Mouse (Mus musculus) myocyte (in vitro differentiated cells): ENCODE measurements around the gene Fam83c. TPM values are rescaled to one million over a fixed set of nuclear protein-coding genes. Genes with fewer than 3 reads are reported as not detected.

ENCODE experiments used
- H3K27me3 ChIP-seq: one replicate; pipeline ENCODE4 v1.6.1; 2011; ENCODE audit not compliant: control insufficient read depth, insufficient read depth, insufficient read length
- H3K36me3 ChIP-seq: one replicate; pipeline ENCODE4 v1.6.1; 2011; ENCODE audit not compliant: control insufficient read depth, insufficient read depth
- H3K4me2 ChIP-seq: one replicate; pipeline ENCODE4 v1.6.1; 2011; ENCODE audit warnings: low read depth, control low read depth
- H3K4me3 ChIP-seq: one replicate; pipeline ENCODE4 v1.5.1; 2011; ENCODE audit warnings: mild to moderate bottlenecking, control low read depth, moderate library complexity
- H3K79me2 ChIP-seq: one replicate; pipeline ENCODE4 v1.6.1; 2011; ENCODE audit not compliant: control insufficient read depth, insufficient read depth
- H3ac ChIP-seq: one replicate; pipeline ENCODE4 v1.6.1; 2011; ENCODE audit not compliant: control insufficient read depth, insufficient read length
- CEBPB ChIP-seq: IDR thresholded peaks from 2 replicates; pipeline ENCODE4 v1.6.1; 2011; ENCODE audit warnings: mild to moderate bottlenecking, moderate library complexity; ENCODE audit not compliant: poor library complexity, insufficient read depth, severe bottlenecking
- E2F4 ChIP-seq: IDR thresholded peaks from one replicate; pipeline ENCODE4 v1.6.1; 2011; ENCODE audit warnings: mild to moderate bottlenecking, control low read depth, moderate library complexity; ENCODE audit not compliant: insufficient read depth
- MAX ChIP-seq: IDR thresholded peaks from one replicate; pipeline ENCODE4 v1.6.1; 2011; ENCODE audit warnings: low read depth, mild to moderate bottlenecking, control low read depth
- MYOD1 ChIP-seq, 3 experiments: IDR thresholded peaks; one replicate each; pipeline ENCODE4 v1.6.1; 2011; ENCODE audit warnings: control low read depth in 2 of 3, low read depth in 2 of 3, mild to moderate bottlenecking in 2 of 3, moderate library complexity in 1 of 3; ENCODE audit not compliant: insufficient read length in 2 of 3, control insufficient read depth in 1 of 3
- MYOG ChIP-seq, 3 experiments: IDR thresholded peaks; one replicate each; pipeline ENCODE4 v1.6.1; 2011; ENCODE audit warnings: control low read depth in 2 of 3, low read depth in 2 of 3, mild to moderate bottlenecking in 2 of 3; ENCODE audit not compliant: insufficient read length in 2 of 3, control insufficient read depth in 1 of 3, insufficient read depth in 1 of 3
- POLR2A ChIP-seq: IDR thresholded peaks from one replicate; pipeline ENCODE4 v1.6.1; 2011; ENCODE audit warnings: low read depth, mild to moderate bottlenecking, control low read depth, moderate library complexity; ENCODE audit not compliant: insufficient read length
- POLR2AphosphoS2 ChIP-seq: IDR thresholded peaks from one replicate; pipeline ENCODE4 v1.6.1; 2011; ENCODE audit warnings: low read depth, control low read depth; ENCODE audit not compliant: insufficient read length
- REST ChIP-seq: IDR thresholded peaks from one replicate; pipeline ENCODE4 v1.6.1; 2011; ENCODE audit warnings: mild to moderate bottlenecking, control low read depth, moderate library complexity; ENCODE audit not compliant: insufficient read depth, insufficient read length
- SRF ChIP-seq: IDR thresholded peaks from one replicate; pipeline ENCODE4 v1.6.1; 2011; ENCODE audit warnings: low read depth; ENCODE audit not compliant: control insufficient read depth, insufficient read length
- TCF12 ChIP-seq: IDR thresholded peaks from one replicate; pipeline ENCODE4 v1.6.1; 2011; ENCODE audit warnings: mild to moderate bottlenecking, control low read depth; ENCODE audit not compliant: poor library complexity, insufficient read depth, severe bottlenecking
- TCF3 ChIP-seq: IDR thresholded peaks from one replicate; pipeline ENCODE4 v1.6.1; 2011; ENCODE audit warnings: low read depth, control low read depth; ENCODE audit not compliant: insufficient read length
- USF1 ChIP-seq: IDR thresholded peaks from one replicate; pipeline ENCODE4 v1.6.1; 2011; ENCODE audit warnings: low read depth, mild to moderate bottlenecking, control low read depth, moderate library complexity
- polyA plus RNA-seq: library from polyadenylated mRNA; unstranded; fragments of >200 nt; fragmentation: generic; extraction: Trizol; gene quantifications from one replicate; pipeline ENCODE4 v1.2.1, GENCODE M21; 2012; ENCODE audit warnings: missing spikeins

The Fam83c gene
- polyA plus RNA-seq, 1 experiment: not detected

- Histone ChIP-seq H3K36me3 (no peaks in the 10 kb centered on the region), H3K4me3 (no peak overlapping the region), H3K4me2 (no peak overlapping the region), H3K79me2 (no peaks in the 10 kb centered on the region), H3ac (no peak overlapping the region), H3K27me3 (no peaks in the 10 kb centered on the region)
- no peak for TF ChIP-seq MAX
- no peak for TF ChIP-seq TCF12
- TF ChIP-seq TCF3: no peak
- TF ChIP-seq E2F4: no peak
- no peak for TF ChIP-seq POLR2A
- no peak for TF ChIP-seq MYOG (IDR thresholded peaks at IDR 0.05; ENCODE audit: control insufficient read depth in 1 of 3, insufficient read depth in 1 of 3, insufficient read length in 2 of 3, low read depth in 2 of 3)
- TF ChIP-seq SRF: no peak
- TF ChIP-seq REST: no peak
- TF ChIP-seq POLR2AphosphoS2: no peak
- TF ChIP-seq CEBPB: no peak
- no peak for TF ChIP-seq MYOD1 (IDR thresholded peaks at IDR 0.05; ENCODE audit: control insufficient read depth in 1 of 3, insufficient read length in 2 of 3, low read depth in 2 of 3)
- TF ChIP-seq USF1: no peak
Measured at GRCm38 (mm10) chr2:155861581-155861980, 26.9 kb upstream of the Fam83c start.

DNA sequence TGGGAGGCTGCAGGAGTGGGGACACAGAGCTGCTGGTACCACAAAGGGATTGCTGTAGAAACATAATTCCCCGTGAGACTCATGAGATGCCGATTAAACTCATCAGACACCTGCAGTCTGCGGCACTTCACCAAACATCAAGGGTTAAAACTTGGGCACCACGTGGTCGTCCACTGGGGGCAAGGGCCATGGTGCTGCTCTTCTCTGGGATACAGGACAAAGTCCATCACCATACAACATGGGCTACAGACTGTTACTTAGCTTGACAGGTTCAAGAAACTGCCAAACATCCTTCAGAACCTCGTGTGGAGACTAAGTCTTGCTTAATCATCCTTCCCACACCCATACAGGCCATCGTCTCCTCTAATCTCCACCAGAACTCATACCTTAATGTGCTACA, 25.4 kb upstream of the Fam83c start:
- no peaks in the 10 kb centered on the region for H3K79me2 ChIP-seq
- no peak for TF ChIP-seq CEBPB
- TF ChIP-seq USF1: no peak
- TF ChIP-seq E2F4: no peak
- no peak for TF ChIP-seq MAX
- TF ChIP-seq TCF12: no peak
- no peak for TF ChIP-seq POLR2AphosphoS2
- TF ChIP-seq MYOG (IDR thresholded peaks at IDR 0.05; ENCODE audit: control insufficient read depth in 1 of 3, insufficient read depth in 1 of 3, insufficient read length in 2 of 3, low read depth in 2 of 3): no peak
- no peak for TF ChIP-seq REST
- no peak for TF ChIP-seq TCF3
- TF ChIP-seq MYOD1 (IDR thresholded peaks at IDR 0.05; ENCODE audit: control insufficient read depth in 1 of 3, insufficient read length in 2 of 3, low read depth in 2 of 3): no peak
- no peak for TF ChIP-seq SRF
- no peak for TF ChIP-seq POLR2A

DNA sequence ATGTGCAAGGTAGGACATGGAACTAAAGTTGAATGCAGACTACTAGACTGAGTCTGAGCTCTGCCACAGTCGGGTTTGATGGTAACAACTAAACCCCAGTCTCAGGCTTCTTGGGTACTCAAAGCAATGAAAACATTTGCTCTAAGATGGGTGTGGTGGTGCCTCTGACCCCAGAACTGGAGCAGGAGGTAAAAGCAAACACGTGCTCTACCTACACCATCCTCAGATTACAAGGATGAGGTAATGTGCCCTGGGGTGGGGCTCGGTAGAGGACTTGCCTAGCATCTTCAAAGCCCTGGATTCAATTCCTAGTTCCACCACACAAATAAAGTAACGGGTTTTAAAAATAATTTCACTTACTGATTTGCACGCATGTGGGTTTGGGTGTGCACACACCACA, 17.9 kb upstream of the Fam83c start:
- no peak overlapping the region for H3K4me3 ChIP-seq
- H3K27me3 ChIP-seq: no peaks in the 10 kb centered on the region
- H3K36me3 ChIP-seq: peaks cover 5% of the 10 kb centered on the region
- no peak overlapping the region for H3K4me2 ChIP-seq
- H3ac ChIP-seq: no peak overlapping the region
- no peaks in the 10 kb centered on the region for H3K79me2 ChIP-seq
- TF ChIP-seq REST (no peak), TCF12 (no peak), POLR2A (no peak), USF1 (no peak), MYOD1 (IDR thresholded peaks at IDR 0.05; ENCODE audit: control insufficient read depth in 1 of 3, insufficient read length in 2 of 3, low read depth in 2 of 3) (no peak), TCF3 (no peak), MAX (no peak), CEBPB (no peak), E2F4 (no peak), SRF (no peak), MYOG (IDR thresholded peaks at IDR 0.05; ENCODE audit: control insufficient read depth in 1 of 3, insufficient read depth in 1 of 3, insufficient read length in 2 of 3, low read depth in 2 of 3) (no peak)

More for the DNA sequence above, 25.4 kb upstream of the Fam83c start:
- no peak overlapping the region for H3K4me2 ChIP-seq
- no peak overlapping the region for H3ac ChIP-seq
- H3K36me3 ChIP-seq: no peaks in the 10 kb centered on the region
- H3K4me3 ChIP-seq: no peak overlapping the region
- H3K27me3 ChIP-seq: no peaks in the 10 kb centered on the region

GRCm38 (mm10) chr2:155850120-155850519, 15.5 kb upstream of the Fam83c start:
- Histone ChIP-seq H3K4me2 (peak overlapping the region; percentile 56), H3K4me3 (no peak overlapping the region), H3K79me2 (no peaks in the 10 kb centered on the region), H3K36me3 (peaks cover 15% of the 10 kb centered on the region), H3ac (no peak overlapping the region), H3K27me3 (no peaks in the 10 kb centered on the region)
- no peak for TF ChIP-seq POLR2A
- TF ChIP-seq POLR2AphosphoS2: no peak
- peak; percentile 76 for TF ChIP-seq TCF3
- TF ChIP-seq MYOG (IDR thresholded peaks at IDR 0.05; ENCODE audit: control insufficient read depth in 1 of 3, insufficient read depth in 1 of 3, insufficient read length in 2 of 3, low read depth in 2 of 3): peak; percentile 69 to 90 (median 75)
- TF ChIP-seq MYOD1 (IDR thresholded peaks at IDR 0.05; ENCODE audit: control insufficient read depth in 1 of 3, insufficient read length in 2 of 3, low read depth in 2 of 3): peak in 2 of 3 experiments; percentile 89 to 93
- peak; percentile 85 for TF ChIP-seq TCF12

DNA sequence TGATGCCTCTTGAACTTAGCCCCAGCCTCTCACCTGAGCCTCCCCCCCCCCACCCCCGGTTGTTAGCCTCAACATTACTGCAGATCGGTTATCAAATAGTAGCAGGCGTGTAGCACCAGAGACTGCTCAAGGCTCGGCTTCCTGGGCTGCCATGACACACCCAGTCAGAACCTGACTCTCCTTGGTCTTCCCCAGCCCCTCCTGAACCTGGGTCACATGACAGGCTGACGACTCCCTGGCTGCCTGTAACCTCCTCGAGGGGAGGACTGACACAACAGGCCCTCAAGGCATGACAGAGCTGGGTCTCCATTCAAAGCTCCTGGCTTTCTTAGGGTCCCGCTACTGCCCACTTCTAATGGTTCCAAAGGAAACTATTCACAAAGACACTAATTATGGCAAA, 14.8 kb upstream of the Fam83c start:
- TF ChIP-seq POLR2AphosphoS2 (no peak), MYOD1 (IDR thresholded peaks at IDR 0.05; ENCODE audit: control insufficient read depth in 1 of 3, insufficient read length in 2 of 3, low read depth in 2 of 3) (no peak), SRF (no peak), USF1 (no peak), E2F4 (no peak), MAX (no peak), REST (no peak), MYOG (IDR thresholded peaks at IDR 0.05; ENCODE audit: control insufficient read depth in 1 of 3, insufficient read depth in 1 of 3, insufficient read length in 2 of 3, low read depth in 2 of 3) (no peak), TCF3 (no peak), POLR2A (no peak), TCF12 (no peak), CEBPB (no peak)
- peak overlapping the region; percentile 56 for H3K4me2 ChIP-seq
- no peaks in the 10 kb centered on the region for H3K79me2 ChIP-seq
- H3ac ChIP-seq: no peak overlapping the region
- no peak overlapping the region for H3K4me3 ChIP-seq
- H3K36me3 ChIP-seq: peaks cover 18% of the 10 kb centered on the region
- no peaks in the 10 kb centered on the region for H3K27me3 ChIP-seq
